Mouse (Mus musculus) embryonic facial prominence, embryonic 14.5 days (tissue): Measurements from ENCODE around the gene Rbm14. TPM values are rescaled to one million over a fixed set of nuclear protein-coding genes. Genes with fewer than 3 reads are reported as not detected.

Source experiments
- ATAC-seq: fragments of 200-750 bp; cut with Nextera tagmentation; 2 replicates; pipeline ENCODE4 v1.8.0; 2017; ENCODE audit warnings: low read depth, moderate number of reproducible peaks, moderate TSS enrichment
- DNase-seq: peaks from one replicate; pipeline ENCODE4 v3.0.0-alpha.2; 2015; ENCODE audit warnings: low spot score
- H3K27ac ChIP-seq: fragments of 300-500 bp; sonication (generic); replicated peaks from 2 replicates; pipeline ENCODE4 v1.5.1; 2014; ENCODE audit warnings: low read depth, mild to moderate bottlenecking, low read length, moderate library complexity
- H3K27me3 ChIP-seq: fragments of 300-500 bp; sonication (generic); replicated peaks from 2 replicates; pipeline ENCODE4 v1.6.1; 2014; ENCODE audit warnings: low read length; ENCODE audit not compliant: control insufficient read depth, insufficient read depth
- H3K36me3 ChIP-seq: fragments of 300-500 bp; sonication (generic); 2 replicates; pipeline ENCODE4 v1.6.1; 2014; ENCODE audit warnings: low read length, mixed read lengths; ENCODE audit not compliant: control insufficient read depth, insufficient read depth
- H3K4me1 ChIP-seq: fragments of 300-500 bp; sonication (generic); 2 replicates; pipeline ENCODE4 v1.6.1; 2014; ENCODE audit warnings: antibody characterized with exemption, low read length; ENCODE audit not compliant: control insufficient read depth, insufficient read depth
- H3K4me2 ChIP-seq: fragments of 300-500 bp; sonication (generic); 2 replicates; pipeline ENCODE4 v1.6.1; 2014; ENCODE audit warnings: low read depth, mild to moderate bottlenecking, low read length, moderate library complexity, mixed read lengths
- H3K4me3 ChIP-seq: fragments of 300-500 bp; sonication (generic); 2 replicates; pipeline ENCODE4 v1.5.1; 2014; ENCODE audit warnings: low read depth, mild to moderate bottlenecking, low read length
- H3K9ac ChIP-seq: fragments of 300-500 bp; sonication (generic); 2 replicates; pipeline ENCODE4 v1.6.1; 2014; ENCODE audit warnings: low read depth, mild to moderate bottlenecking, low read length, moderate library complexity, mixed read lengths
- H3K9me3 ChIP-seq: fragments of 300-500 bp; sonication (generic); 2 replicates; pipeline ENCODE4 v1.6.1; 2016; ENCODE audit warnings: low read length; ENCODE audit not compliant: control insufficient read depth
- WGBS: fragments of 180-500 bp; shearing (Covaris S2); extraction: QIAGEN DNeasy Blood & Tissue Kit; methylation state at CpG from one replicate; pipeline ENCODE4 v1.1.7; 2014; 5-methylcytosine and 5-hydroxymethylcytosine counted together
- polyA plus RNA-seq: library from polyadenylated mRNA; unstranded; fragments of >200 nt; fragmentation: Nextera tagmentation; extraction: Ambion mirVana; gene quantifications from 2 replicates; pipeline ENCODE4 v1.2.1, GENCODE M21; 2014

Rbm14 gene
- polyA plus RNA-seq, 1 experiment from 2014 or later: 61.5 TPM

DNA sequence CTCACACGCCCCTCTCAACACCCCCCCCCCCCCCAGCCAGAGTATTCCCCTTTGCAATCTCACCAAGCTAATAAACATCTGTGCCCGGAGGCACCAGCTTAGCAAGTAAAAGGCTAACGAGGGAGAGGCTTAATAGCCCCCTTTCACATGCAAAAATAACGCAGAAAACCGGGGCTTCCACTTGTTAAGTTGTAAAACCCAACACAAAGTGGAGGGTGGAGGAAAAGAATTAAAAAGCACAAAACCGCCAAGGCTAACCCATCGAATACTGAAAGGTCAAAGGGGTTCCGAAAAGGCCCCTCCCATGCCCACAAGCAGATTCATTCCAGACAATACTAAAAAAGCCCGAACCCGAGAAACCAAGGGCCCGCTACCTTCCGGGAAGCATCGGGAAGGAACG, 1.1 kb downstream of the Rbm14 start:
- H3K27ac ChIP-seq: peak overlapping the region; percentile 94; the same call in 1 of the 2 replicates

DNA sequence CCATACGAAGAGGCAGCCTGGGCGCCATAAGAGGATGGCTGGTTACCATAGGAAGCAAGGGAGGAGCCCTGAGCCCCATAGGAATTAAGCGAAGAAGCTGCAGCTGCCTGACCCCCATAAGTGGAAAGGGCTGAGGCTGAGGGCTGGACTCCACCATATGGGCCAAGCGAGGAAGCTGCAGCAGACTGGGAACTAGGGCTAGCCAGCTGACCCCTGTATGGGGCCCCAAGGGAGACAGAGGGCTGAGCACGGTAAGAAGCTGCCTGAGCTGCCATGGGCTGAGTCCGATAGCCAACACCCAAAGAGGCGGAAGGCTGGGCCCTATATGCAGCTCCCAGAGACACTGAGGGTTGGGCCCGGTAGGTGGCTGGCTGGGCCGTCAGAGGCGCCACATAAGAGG, 8.2 kb downstream of the Rbm14 start:
- WGBS: 81% methylated on average over 10 of the region's 10 CpGs
- no peaks in the 10 kb centered on the region for H3K9me3 ChIP-seq
- H3K27me3 ChIP-seq: no peaks in the 10 kb centered on the region
- H3K4me3 ChIP-seq: no peak overlapping the region
- H3K9ac ChIP-seq: no peak overlapping the region
- no peak for DNase-seq
- H3K36me3 ChIP-seq: peaks cover 56% of the 10 kb centered on the region
- no peak overlapping the region for H3K27ac ChIP-seq
- ATAC-seq: peak; percentile 27; the same call in 1 of the 2 replicates
- no peak overlapping the region for H3K4me2 ChIP-seq
- H3K4me1 ChIP-seq: peaks cover 6% of the 10 kb centered on the region

More for the DNA sequence above, 1.1 kb downstream of the Rbm14 start:
- Histone ChIP-seq H3K27me3 (no peaks in the 10 kb centered on the region), H3K9me3 (no peaks in the 10 kb centered on the region), H3K4me1 (peaks cover 17% of the 10 kb centered on the region), H3K9ac (peak overlapping the region; percentile 72), H3K4me3 (peak overlapping the region; percentile 75), H3K4me2 (peak overlapping the region; percentile 76), H3K36me3 (no peaks in the 10 kb centered on the region)
- WGBS: under 1% methylated on average over 14 of the region's 14 CpGs
- DNase-seq (no peak), ATAC-seq (no peak)

DNA sequence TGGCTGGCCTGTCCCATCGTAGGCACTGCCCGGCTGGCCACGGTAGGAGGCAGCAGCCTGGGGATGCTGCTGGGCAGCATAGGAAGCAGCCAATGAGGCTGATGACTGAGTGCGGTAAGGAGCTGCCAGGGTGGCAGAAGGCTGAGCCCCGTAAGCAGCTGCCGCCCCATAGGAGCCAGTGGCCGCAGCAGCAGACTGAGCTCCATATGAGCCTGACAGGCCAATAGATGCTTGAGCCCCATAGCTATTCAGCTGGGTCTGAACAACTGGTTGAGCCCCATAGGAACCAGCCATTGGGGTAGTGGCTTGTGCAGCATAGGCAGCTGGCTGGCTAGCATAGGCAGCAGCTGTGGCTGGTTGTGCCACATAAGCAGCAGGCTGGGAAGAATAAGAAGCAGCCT, 8.7 kb downstream of the Rbm14 start:
- Histone ChIP-seq H3K36me3 (peaks cover 62% of the 10 kb centered on the region), H3K9ac (no peak overlapping the region), H3K4me2 (no peak overlapping the region), H3K9me3 (no peaks in the 10 kb centered on the region), H3K27ac (no peak overlapping the region), H3K4me3 (no peak overlapping the region), H3K27me3 (no peaks in the 10 kb centered on the region), H3K4me1 (peaks cover 2% of the 10 kb centered on the region)
- peak; percentile 69; the same call in 1 of the 2 replicates for ATAC-seq
- 94% methylated on average over 6 of the region's 7 CpGs for WGBS
- peak; percentile 30 for DNase-seq

GRCm38 (mm10) chr19:4799083-4799482, 12.4 kb downstream of the Rbm14 start:
- no peak overlapping the region for H3K27ac ChIP-seq
- no peaks in the 10 kb centered on the region for H3K27me3 ChIP-seq
- no peak overlapping the region for H3K4me3 ChIP-seq
- no peak overlapping the region for H3K4me2 ChIP-seq
- peaks cover 66% of the 10 kb centered on the region for H3K36me3 ChIP-seq
- H3K9ac ChIP-seq: no peak overlapping the region
- no peaks in the 10 kb centered on the region for H3K4me1 ChIP-seq
- no peaks in the 10 kb centered on the region for H3K9me3 ChIP-seq
- ATAC-seq (no peak), DNase-seq (no peak)
- WGBS: 93% methylated on average over 5 of the region's 5 CpGs

- ATAC-seq: no peak
- 93% methylated on average over 2 of the region's 2 CpGs for WGBS
- peaks cover 56% of the 10 kb centered on the region for H3K36me3 ChIP-seq
Measured at GRCm38 (mm10) chr19:4797846-4798245, 13.6 kb downstream of the Rbm14 start.

GRCm38 (mm10) chr19:4795929-4796328, 15.5 kb downstream of the Rbm14 start:
- Histone ChIP-seq H3K9ac (no peak overlapping the region), H3K27me3 (no peaks in the 10 kb centered on the region), H3K4me1 (peaks cover 13% of the 10 kb centered on the region), H3K27ac (no peak overlapping the region), H3K36me3 (peaks cover 49% of the 10 kb centered on the region), H3K4me3 (no peak overlapping the region), H3K4me2 (no peak overlapping the region), H3K9me3 (no peaks in the 10 kb centered on the region)
- 91% methylated on average over 1 of the region's 1 CpGs for WGBS
- no peak for ATAC-seq
- DNase-seq: no peak

More at GRCm38 (mm10) chr19:4797846-4798245, 13.6 kb downstream of the Rbm14 start:
- Histone ChIP-seq H3K4me1 (no peaks in the 10 kb centered on the region), H3K27ac (no peak overlapping the region), H3K27me3 (no peaks in the 10 kb centered on the region), H3K9ac (no peak overlapping the region), H3K9me3 (no peaks in the 10 kb centered on the region), H3K4me2 (no peak overlapping the region), H3K4me3 (no peak overlapping the region)
- no peak for DNase-seq

GRCm38 (mm10) chr19:4793831-4794422, 17.5 kb downstream of the Rbm14 start, which contains the start of gene Rbm4:
TSS of gene Rbm4 (minus strand) at chr19:4793901.
- peak within 1 kb of the TSS; percentile 72 for H3K4me3 ChIP-seq
- WGBS: under 1% methylated on average over 30 of the region's 31 CpGs
- peak within 1 kb of the TSS; percentile 81 for H3K27ac ChIP-seq
- peaks cover 48% of the 10 kb centered on the region for H3K36me3 ChIP-seq
- H3K9me3 ChIP-seq: no peaks in the 10 kb centered on the region
- H3K4me2 ChIP-seq: peak within 1 kb of the TSS; percentile 83
- peaks cover 23% of the 10 kb centered on the region for H3K4me1 ChIP-seq
- DNase-seq: peak; percentile 99
- H3K27me3 ChIP-seq: no peaks in the 10 kb centered on the region
- peak; percentile 98 for ATAC-seq
- H3K9ac ChIP-seq: peak within 1 kb of the TSS; percentile 78

DNA sequence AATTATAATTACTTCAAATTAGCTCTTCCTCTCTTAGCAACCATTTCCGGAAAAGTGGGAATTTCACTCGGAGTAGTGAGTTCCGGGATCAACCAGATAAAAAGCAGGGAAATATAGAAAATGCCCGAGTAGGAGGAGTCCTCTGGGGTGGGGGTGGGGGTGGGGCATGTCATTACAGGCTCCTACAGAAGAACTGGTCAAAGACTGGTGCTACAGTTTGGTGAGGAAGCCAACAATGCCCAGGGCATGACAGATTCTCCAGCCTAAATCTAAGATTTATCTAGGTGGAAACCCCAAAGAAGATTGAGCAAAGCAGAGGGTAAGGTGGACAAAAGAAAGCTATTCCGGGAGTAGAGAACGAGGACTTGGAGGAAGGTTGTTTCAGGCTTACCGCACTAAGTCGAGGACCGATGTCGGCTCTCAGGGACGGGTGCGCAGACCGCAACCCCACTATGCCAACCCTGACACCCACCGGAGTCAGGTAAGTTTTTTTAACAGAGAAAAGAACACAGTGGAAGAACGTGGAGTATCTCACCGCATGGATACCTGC, 18.1 kb downstream of the Rbm14 start:
- ATAC-seq: peak; percentile 46
- peak overlapping the region; percentile 81 for H3K27ac ChIP-seq
- 1% methylated on average over 16 of the region's 16 CpGs for WGBS
- H3K4me1 ChIP-seq: peaks cover 23% of the 10 kb centered on the region
- no peak for DNase-seq
- H3K4me2 ChIP-seq: peak overlapping the region; percentile 83
- peaks cover 48% of the 10 kb centered on the region for H3K36me3 ChIP-seq
- H3K9ac ChIP-seq: peak overlapping the region; percentile 78
- peak overlapping the region; percentile 72 for H3K4me3 ChIP-seq
- no peaks in the 10 kb centered on the region for H3K27me3 ChIP-seq
- H3K9me3 ChIP-seq: no peaks in the 10 kb centered on the region

GRCm38 (mm10) chr19:4786313-4786712, 25.1 kb downstream of the Rbm14 start:
- no peak overlapping the region for H3K4me2 ChIP-seq
- no peak overlapping the region for H3K4me3 ChIP-seq
- DNase-seq (no peak), ATAC-seq (no peak)
- no peaks in the 10 kb centered on the region for H3K9me3 ChIP-seq
- H3K9ac ChIP-seq: no peak overlapping the region
- peaks cover 98% of the 10 kb centered on the region for H3K36me3 ChIP-seq
- no peaks in the 10 kb centered on the region for H3K27me3 ChIP-seq
- 94% methylated on average over 2 of the region's 2 CpGs for WGBS
- no peak overlapping the region for H3K27ac ChIP-seq
- H3K4me1 ChIP-seq: peaks cover 18% of the 10 kb centered on the region
